Mouse (Mus musculus) ES-E14 (cell line): ENCODE data around the gene Myrfl. TPM values are rescaled to one million over a fixed set of nuclear protein-coding genes. Genes with fewer than 3 reads are reported as not detected.

Experiments
- DNase-seq: peaks from one replicate; pipeline ENCODE4 v3.0.0-alpha.2; 2013; ENCODE audit warnings: low read depth, low spot score
- H3K27ac ChIP-seq: 2 replicates; pipeline ENCODE4 v1.5.1; 2012; ENCODE audit warnings: low read depth, mild to moderate bottlenecking, low read length, moderate library complexity, mixed read lengths; ENCODE audit not compliant: poor library complexity, insufficient read depth, severe bottlenecking
- H3K36me3 ChIP-seq: 2 replicates; pipeline ENCODE4 v1.6.1; 2012; ENCODE audit warnings: mild to moderate bottlenecking, low read length, moderate library complexity, mixed read lengths; ENCODE audit not compliant: control insufficient read depth, poor library complexity, insufficient read depth, severe bottlenecking
- H3K4me1 ChIP-seq, 2 experiments: fragments of 150-350 bp in 1 of 2; sonication (generic) in 1 of 2; 2 replicates each; pipeline ENCODE4 v1.6.1; 2012; ENCODE audit warnings: low read length in 2 of 2, mild to moderate bottlenecking in 1 of 2, mixed read lengths in 1 of 2; ENCODE audit not compliant: control insufficient read depth in 2 of 2, insufficient read depth in 2 of 2, poor library complexity in 1 of 2
- H3K4me3 ChIP-seq, 2 experiments: fragments of 150-350 bp in 1 of 2; sonication (generic) in 1 of 2; 2 replicates each; pipeline ENCODE4 v1.5.1; 2012; ENCODE audit warnings: low read length in 2 of 2, low read depth in 1 of 2, mild to moderate bottlenecking in 1 of 2, mixed read lengths in 1 of 2; ENCODE audit not compliant: insufficient read depth in 1 of 2, poor library complexity in 1 of 2, severe bottlenecking in 1 of 2
- H3K9ac ChIP-seq: 2 replicates; pipeline ENCODE4 v1.6.1; 2012; ENCODE audit warnings: low read depth, mild to moderate bottlenecking, low read length, mixed read lengths; ENCODE audit not compliant: poor library complexity, insufficient read depth, severe bottlenecking
- H3K9me3 ChIP-seq: fragments of 150-350 bp; sonication (generic); 2 replicates; pipeline ENCODE4 v1.6.1; 2012; ENCODE audit warnings: low read depth, mild to moderate bottlenecking, low read length; ENCODE audit not compliant: control insufficient read depth, insufficient read depth
- CHD2 ChIP-seq: IDR thresholded peaks from 2 replicates; pipeline ENCODE4 v1.6.1; 2014; ENCODE audit warnings: mild to moderate bottlenecking, low read depth, low read length, inconsistent platforms
- HCFC1 ChIP-seq: IDR thresholded peaks from 2 replicates; pipeline ENCODE4 v1.6.1; 2012; ENCODE audit warnings: low read length, inconsistent platforms, borderline replicate concordance; ENCODE audit not compliant: insufficient read depth
- MAFK ChIP-seq: IDR thresholded peaks from 2 replicates; pipeline ENCODE4 v1.6.1; 2014; ENCODE audit warnings: mild to moderate bottlenecking, low read depth, low read length, inconsistent platforms; ENCODE audit not compliant: insufficient read depth
- ZC3H11A ChIP-seq: IDR thresholded peaks from 2 replicates; pipeline ENCODE4 v1.6.1; 2012; ENCODE audit warnings: low read depth, mild to moderate bottlenecking, inconsistent platforms, low read length, borderline replicate concordance
- ZNF384 ChIP-seq: IDR thresholded peaks from 2 replicates; pipeline ENCODE4 v1.6.1; 2012; ENCODE audit warnings: low read depth, low read length, inconsistent platforms
- in situ Hi-C, 2 experiments: fragments of 600-800 bp; cut with MboI; formaldehyde crosslinking; loops; one replicate each; pipeline ENCODE4 v1.15.1; 2025; ENCODE audit warnings: low sequenced_read_pairs in 2 of 2, inconsistent platforms in 1 of 2; ENCODE audit not compliant: unreplicated experiment in 2 of 2
- total RNA-seq: library from RNA; depleted of rRNA; stranded (reverse); fragments of 300-350 nt; gene quantifications from 2 replicates; pipeline ENCODE4 v1.2.3, GENCODE M21; 2012

Myrfl gene
- total RNA-seq, 1 experiment = 0.13 TPM

DNA sequence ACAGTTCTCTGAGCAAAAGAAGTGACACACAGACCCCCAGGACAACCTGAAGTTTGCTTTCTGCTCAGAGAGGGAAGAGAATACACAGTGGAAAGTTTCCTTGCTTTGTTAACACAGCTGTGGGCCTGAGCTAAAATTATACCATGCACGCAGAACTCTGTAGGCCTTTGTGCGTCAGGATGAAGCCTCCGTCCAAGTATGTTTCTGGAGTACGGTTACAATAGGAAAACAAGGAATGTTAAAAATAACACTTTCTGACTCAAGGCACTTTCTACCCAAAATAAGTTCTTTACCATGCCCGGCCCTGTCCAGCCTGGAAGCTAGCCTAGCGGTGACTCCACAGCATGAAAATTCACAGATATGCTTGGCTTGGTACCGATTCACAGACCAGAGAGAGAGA, 156.6 kb downstream of the Myrfl start:
- in situ Hi-C loops = no loop called here
- DNase-seq = no peak
- no peak overlapping the region for H3K4me3 ChIP-seq
- H3K27ac ChIP-seq = no peak overlapping the region
- peaks cover 0 to 2% of the 10 kb centered on the region in 2 experiments; a peak in 1 of 4 replicates for H3K4me1 ChIP-seq
- H3K9me3 ChIP-seq = no peaks in the 10 kb centered on the region
- H3K36me3 ChIP-seq = no peaks in the 10 kb centered on the region
- TF ChIP-seq ZNF384 = no peak
- no peak for TF ChIP-seq CHD2
- TF ChIP-seq HCFC1 = no peak
- no peak for TF ChIP-seq ZC3H11A
- TF ChIP-seq MAFK = no peak
- no peak overlapping the region for H3K9ac ChIP-seq

DNA sequence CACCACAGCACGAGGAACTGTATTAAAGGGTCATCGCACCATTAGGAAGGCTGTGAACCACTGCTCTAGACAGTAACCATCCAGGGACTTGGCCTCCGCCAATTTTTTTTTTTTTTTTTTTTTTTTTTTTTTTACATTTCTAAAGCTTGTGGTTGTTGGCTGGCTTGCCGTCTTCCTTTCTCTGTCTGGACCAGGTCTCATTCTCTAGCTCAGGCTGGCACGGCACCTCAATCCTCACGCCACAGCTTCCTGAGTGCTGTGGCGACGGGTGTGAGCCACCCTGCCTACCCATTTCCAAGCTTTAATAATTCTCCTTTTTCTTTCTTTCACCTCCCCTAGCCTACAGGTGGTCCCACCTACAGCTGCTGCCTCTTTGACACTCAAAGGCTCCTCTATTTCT, 158.2 kb downstream of the Myrfl start:
- Histone ChIP-seq H3K4me1 (peaks cover 0 to 2% of the 10 kb centered on the region in 2 experiments; a peak in 1 of 4 replicates), H3K36me3 (no peaks in the 10 kb centered on the region), H3K4me3 (no peak overlapping the region), H3K27ac (no peak overlapping the region), H3K9me3 (no peaks in the 10 kb centered on the region), H3K9ac (no peak overlapping the region)
- in situ Hi-C loops = no loop called here
- TF ChIP-seq HCFC1 = no peak
- TF ChIP-seq ZNF384 = 0 out of 2 replicates have a peak, but pooled peaks have one; percentile 12
- DNase-seq = no peak

DNA sequence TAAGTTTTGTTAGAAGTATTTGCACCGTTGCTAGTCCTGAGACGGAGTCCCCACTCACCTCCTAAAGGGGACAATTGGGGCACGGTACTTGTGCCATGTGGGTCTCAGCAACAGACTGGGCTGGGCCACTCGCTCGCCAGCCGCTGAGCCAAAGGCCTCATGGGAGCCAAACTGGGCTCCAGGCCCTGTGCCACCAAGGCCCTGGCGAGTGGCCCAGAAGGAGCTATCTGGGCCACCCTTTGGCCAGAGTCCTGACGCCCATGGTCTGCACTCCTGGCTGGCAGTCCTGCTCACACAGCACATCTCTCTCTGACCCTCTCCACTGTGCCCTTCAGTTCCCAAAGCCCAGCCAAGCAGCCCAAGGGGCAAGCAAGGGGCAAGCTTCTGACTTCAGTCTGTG, 161.1 kb downstream of the Myrfl start:
- Histone ChIP-seq H3K4me1 (no peaks in the 10 kb centered on the region), H3K36me3 (no peaks in the 10 kb centered on the region), H3K4me3 (no peak overlapping the region), H3K27ac (no peak overlapping the region), H3K9me3 (no peaks in the 10 kb centered on the region), H3K9ac (no peak overlapping the region)
- TF ChIP-seq ZC3H11A = no peak
- no peak for TF ChIP-seq MAFK
- TF ChIP-seq HCFC1 = no peak
- TF ChIP-seq CHD2 = no peak
- TF ChIP-seq ZNF384 = no peak
- no peak for DNase-seq
- in situ Hi-C loops = no loop called here

DNA sequence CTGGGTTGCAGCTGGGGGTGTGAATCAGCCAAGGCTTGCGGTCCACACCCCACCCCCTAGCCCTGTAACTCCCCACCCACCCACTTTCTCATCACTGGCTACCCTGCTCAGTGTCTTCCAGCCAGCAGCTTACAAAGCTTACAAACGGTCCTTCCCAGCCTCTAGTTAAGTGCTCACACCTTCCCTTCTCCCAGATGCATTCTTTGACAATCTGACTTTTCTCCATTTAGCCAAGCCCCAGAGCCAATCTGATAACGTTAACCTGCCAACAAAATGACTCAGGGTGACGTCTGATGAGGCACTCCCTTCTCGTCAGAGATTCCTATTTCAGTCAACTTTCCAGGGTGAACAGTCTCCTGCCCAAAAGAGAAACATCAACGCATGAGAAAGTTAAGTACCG, 163.1 kb downstream of the Myrfl start:
- H3K36me3 ChIP-seq = no peaks in the 10 kb centered on the region
- in situ Hi-C loops = no loop called here

GRCm38 (mm10) chr10:116730033-116730652, 166.6 kb downstream of the Myrfl start:
- no peak for DNase-seq
- H3K36me3 ChIP-seq = no peaks in the 10 kb centered on the region
- no peak overlapping the region for H3K9ac ChIP-seq
- in situ Hi-C loops = no loop called here
- peaks cover 0 to 10% of the 10 kb centered on the region in 2 experiments; a peak in 1 of 4 replicates for H3K4me1 ChIP-seq
- no peaks in the 10 kb centered on the region for H3K9me3 ChIP-seq
- H3K27ac ChIP-seq = no peak overlapping the region
- no peak overlapping the region for H3K4me3 ChIP-seq
- TF ChIP-seq CHD2 (no peak), ZNF384 (no peak), HCFC1 (no peak), MAFK (no peak), ZC3H11A (no peak)

More for the DNA sequence above, 163.1 kb downstream of the Myrfl start:
- TF ChIP-seq ZNF384 (no peak), MAFK (no peak), CHD2 (no peak), HCFC1 (no peak), ZC3H11A (no peak)
- H3K9me3 ChIP-seq = no peaks in the 10 kb centered on the region
- no peak overlapping the region for H3K4me3 ChIP-seq
- DNase-seq = no peak
- peaks cover 0 to 5% of the 10 kb centered on the region in 2 experiments; a peak in 1 of 4 replicates for H3K4me1 ChIP-seq
- H3K27ac ChIP-seq = no peak overlapping the region
- H3K9ac ChIP-seq = no peak overlapping the region
